Mouse (Mus musculus): ENCODE data around the gene Cdadc1.

Gene Cdadc1

GRCm38 (mm10) chr14:59612920-59613625, 15.3 kb upstream of the Cdadc1 start:
- peak; percentile 87 for DNase-seq

GRCm38 (mm10) chr14:59607021-59607420, 9.3 kb upstream of the Cdadc1 start:
- no peak for DNase-seq

DNA sequence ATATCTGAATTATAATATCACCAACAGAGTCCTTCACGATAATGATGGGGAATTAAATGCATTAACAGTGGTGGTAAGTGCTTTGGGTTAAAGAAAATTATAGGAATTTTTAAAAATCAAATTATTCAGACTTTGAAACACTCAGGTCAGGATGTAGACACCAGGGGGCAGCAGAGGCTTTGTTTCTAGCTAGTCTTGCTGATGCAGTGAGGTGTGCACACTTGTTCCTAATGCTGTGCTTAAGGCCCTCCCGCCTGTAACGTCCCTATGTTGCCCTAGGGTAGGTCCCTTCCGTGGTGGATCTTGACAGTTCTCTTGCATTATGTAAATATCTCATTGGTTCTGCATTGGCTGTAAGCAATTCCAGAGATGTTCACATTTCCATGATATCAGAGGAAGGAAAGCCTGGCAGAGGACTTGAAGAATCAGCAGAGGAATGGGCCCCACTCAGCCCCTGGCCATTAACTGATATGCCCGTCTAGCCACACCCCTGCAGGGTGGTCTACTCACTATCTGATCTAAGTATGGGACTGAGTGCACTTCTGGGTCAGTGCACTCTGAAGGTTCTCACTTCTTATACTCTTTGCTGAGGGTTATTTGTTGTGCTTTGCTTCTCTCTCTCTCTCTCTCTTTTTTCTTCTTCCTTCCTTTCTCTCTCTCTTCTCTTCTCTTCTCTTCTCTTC, 8.1 kb upstream of the Cdadc1 start:
- DNase-seq, result peak; percentile 89

GRCm38 (mm10) chr14:59604002-59604645, 6.4 kb upstream of the Cdadc1 start:
- DNase-seq, result peak; percentile 40

GRCm38 (mm10) chr14:59598260-59598627, 485 bp upstream of the Cdadc1 start:
- DNase-seq, result no peak

DNA sequence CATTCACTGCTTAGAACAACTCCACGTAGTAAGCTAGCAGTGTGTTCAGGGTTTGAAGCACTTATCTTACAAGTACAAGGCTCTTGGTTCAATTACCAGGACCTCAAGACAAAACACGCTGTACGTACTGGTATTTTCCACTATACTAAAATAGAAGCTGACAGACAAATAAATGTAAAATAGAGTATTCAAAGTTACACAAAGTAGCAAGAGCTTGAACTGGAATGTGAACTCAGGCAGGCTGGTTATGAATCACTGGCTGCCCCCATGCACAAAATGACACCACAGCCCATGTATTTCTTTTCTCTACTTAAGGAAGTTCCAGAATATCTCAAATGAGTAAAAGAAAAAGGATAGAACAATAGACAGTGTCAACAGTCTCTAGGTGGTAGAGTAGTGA, 2.8 kb downstream of the Cdadc1 start:
- no peak for DNase-seq

DNA sequence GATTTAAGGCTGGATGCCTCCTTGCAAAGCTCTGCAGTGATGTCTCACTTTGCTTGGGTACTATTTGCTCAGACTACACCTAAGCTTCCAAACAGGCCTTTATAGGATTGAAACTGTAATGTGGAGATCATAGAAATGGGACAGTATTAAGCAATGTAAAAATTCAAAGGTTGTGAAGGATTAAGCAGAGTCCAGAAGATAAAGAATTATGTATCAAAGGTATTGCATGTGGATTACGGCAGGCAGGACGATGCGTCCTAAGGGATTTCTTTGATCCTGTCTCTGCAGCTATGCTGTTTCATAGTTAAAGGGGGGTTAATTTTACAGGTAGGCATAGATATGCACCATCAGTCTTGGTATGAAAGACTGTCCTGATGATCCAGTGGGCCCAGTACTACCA, 5.2 kb downstream of the Cdadc1 start:
- no peak for DNase-seq

DNA sequence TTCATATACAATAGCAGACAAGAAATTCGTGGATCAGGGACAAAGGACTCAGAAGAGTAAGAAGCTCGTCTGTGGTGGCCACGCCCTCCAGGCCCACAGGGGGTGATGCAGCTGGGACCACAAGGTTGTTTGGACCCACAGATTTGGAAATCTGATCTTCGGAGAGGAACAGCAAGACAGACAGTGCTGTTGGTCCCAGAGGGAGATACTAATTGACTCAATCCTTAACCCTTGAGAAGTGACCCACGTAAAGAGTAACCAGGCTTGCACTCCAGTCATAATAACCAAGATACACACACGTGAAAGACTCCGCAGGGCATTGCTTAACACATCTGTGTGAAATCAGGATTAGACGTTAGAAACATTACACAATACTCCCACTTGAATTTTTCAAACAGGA, 5.9 kb downstream of the Cdadc1 start:
- no peak for DNase-seq

DNA sequence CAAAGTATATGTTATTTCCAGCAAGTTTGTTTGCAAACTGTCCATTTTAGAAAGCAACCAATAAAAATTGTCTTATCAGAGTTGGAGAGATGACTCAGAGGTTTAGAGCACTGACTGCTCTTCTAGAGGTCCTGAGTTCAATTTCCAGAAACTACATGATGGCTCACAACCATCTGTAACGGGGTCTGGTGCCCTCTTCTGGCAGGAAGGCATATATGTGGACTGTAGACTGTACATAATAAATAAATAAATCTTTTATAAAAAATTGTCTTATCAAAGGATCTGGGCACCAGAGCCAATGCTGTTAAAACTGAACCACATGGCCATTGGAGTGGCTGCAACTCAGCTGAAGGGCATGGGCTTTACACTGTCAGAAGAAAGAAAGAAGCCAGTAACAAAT, 7.1 kb downstream of the Cdadc1 start:
- DNase-seq, result peak; percentile 63

DNA sequence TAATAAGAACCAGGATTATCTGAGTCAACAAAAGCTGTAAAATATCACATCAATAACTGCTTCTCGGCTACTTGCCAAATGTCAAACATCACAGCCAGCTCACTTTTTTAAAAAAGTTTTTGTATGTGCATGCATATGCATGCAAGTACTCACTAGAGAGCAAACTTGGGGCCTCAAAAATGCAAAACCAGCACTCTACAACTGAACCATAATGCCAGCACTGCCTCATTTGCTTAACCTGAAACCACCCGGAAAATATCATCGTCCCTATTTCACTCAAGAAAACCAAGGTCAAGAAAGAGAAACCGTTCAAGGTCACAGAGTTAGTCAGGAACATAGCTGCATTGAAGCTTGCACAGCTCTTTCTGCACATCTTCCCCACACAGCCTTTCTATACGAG, 21.4 kb downstream of the Cdadc1 start:
- DNase-seq, result no peak

- no peak for DNase-seq
Measured at GRCm38 (mm10) chr14:59566756-59567155, 31.0 kb downstream of the Cdadc1 start.

- DNase-seq, result no peak
Measured at GRCm38 (mm10) chr14:59557886-59558285, 39.9 kb downstream of the Cdadc1 start.

- no peak for DNase-seq
Measured at GRCm38 (mm10) chr14:59557071-59557470, 40.7 kb downstream of the Cdadc1 start.

GRCm38 (mm10) chr14:59555928-59556531, 41.7 kb downstream of the Cdadc1 start:
- DNase-seq, result peak; percentile 80

DNA sequence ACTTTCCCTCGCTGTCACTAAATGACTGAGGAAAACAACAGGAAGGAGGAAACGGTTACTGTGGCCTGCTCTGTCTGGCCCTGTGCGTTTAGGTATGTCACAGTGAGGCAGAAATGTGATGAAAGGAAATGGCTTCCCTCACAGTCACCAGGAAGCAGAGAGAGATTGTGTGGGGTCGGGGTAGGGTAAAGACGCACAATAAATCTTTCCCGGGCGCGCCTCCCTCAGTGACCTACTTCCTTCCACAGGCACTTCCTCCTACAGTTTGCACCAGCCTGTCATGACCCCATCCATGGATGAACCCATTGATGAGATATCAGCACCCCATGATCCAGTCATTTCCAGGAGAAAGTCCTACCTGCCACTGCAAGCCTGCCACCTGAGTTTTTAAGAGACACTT, 42.7 kb downstream of the Cdadc1 start:
- no peak for DNase-seq

DNA sequence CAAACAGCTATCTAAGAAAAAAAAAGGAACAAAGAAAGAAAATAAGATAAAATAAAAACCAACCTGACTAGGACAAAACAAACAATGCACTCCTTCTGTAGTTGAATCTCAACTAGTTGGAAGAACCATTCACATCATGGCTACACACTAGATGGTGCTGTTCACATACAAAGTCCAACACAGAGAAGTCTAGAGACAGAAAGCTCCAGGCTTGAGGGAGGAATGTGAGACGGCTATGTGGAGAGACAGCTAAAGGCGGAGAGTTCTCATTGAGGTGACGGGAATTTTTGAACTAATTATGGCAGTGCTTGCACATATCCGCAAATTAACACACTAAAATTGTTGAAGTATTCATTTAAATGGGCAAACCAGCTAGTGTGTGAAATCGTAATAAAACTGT, 43.7 kb downstream of the Cdadc1 start:
- DNase-seq, result no peak

DNA sequence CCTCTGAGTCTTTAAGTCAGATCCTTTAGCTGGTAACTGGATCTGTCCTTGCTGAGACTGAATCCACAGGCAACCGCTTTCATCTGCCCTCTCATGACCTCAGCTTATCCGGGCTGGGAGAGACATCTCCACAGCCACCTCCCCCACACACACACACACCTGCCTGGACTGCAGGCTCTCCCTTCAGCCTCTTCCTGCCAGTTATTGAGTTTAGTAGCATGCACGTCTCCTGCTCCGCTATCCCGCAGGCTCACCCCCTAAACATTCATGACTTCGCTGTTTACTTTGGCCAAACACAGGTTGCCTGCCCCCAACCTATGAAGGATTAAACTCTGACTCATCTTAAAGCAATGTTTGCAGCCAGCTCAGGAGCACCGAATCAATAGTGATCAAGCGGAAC, 45.8 kb downstream of the Cdadc1 start:
- DNase-seq, result no peak

DNA sequence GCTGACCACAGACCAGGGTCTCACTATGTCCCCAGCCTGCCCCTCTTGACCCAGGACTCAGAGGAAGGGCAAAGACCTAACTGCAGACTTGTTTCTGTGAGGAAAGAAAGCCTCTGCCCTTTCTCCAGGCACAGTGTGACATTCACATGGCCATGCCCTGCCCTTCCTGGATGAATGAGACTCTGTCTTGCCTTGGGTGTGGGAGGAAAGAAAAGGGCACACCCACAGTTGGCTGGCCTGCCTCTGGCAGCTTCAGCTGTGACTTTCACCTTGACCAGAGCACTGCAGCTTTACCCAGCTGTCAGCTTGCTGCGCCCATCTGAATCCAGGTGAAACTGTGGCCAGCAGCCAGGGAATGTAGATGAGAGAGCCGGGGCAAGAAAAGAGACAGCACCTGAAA, 46.9 kb downstream of the Cdadc1 start:
- DNase-seq, result no peak

- DNase-seq, result no peak
Measured at GRCm38 (mm10) chr14:59549106-59549505, 48.7 kb downstream of the Cdadc1 start.

- DNase-seq, result no peak
Measured at GRCm38 (mm10) chr14:59548532-59548931, 49.2 kb downstream of the Cdadc1 start.

DNA sequence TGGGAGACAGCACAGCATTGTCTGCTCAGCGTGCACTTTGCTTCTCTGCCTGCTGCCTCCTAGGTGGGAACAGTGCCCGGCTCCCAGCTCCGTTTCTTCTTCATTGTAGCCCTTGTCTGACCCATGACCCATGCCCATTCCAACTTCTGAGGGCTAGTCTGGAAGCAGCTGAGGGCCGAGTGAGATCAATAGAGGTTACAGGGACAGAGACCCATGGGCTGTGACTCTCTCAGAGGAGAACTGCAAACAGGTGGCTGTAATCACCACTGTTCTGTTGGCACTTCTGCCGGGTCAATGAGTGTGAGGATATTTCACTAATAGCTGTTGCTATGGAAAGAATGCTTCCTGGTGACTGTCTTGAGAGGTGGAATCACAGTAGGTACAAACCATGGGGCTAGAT, 50.2 kb downstream of the Cdadc1 start:
- DNase-seq, result no peak

DNA sequence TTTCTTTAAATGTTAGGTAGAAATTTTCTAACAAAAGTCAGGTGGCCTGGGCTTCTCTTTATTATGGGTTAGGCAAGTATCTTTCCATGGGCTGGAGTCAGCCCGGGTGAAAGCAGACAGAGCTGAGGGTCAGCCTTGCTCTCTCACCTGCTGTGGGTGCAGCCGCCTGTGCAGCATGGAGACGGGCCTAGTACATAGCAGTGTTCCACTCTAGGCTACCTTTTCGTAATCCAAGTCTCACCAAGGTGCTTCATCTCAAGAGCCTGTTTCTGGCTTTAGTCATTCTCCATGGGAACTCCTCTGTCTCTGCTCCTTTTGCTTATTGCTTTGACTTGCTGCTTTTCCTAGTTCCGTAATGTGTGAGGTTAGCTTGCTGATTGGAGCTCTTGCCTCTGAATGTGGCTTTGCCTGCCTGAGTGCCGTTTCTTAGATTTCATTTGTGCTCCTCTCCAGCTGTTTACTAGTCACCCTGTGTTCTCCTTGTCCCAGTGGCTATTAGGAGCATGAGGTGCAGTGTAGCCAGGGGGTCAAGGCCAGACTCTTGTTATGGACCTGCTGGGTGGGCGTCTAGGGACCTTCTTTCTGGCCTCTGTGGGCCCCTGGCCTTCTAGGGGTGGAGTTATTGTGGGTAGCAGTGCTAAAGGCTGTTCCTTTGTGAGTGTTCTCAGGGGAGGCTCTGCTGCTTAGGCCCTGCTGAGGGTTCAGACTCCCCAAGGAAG, 51.4 kb downstream of the Cdadc1 start:
- DNase-seq, result no peak

GRCm38 (mm10) chr14:59543956-59544355, 53.8 kb downstream of the Cdadc1 start:
- DNase-seq, result no peak
